ENCODE assay signal across 12 mouse cellular contexts in the genomic region with DNA sequence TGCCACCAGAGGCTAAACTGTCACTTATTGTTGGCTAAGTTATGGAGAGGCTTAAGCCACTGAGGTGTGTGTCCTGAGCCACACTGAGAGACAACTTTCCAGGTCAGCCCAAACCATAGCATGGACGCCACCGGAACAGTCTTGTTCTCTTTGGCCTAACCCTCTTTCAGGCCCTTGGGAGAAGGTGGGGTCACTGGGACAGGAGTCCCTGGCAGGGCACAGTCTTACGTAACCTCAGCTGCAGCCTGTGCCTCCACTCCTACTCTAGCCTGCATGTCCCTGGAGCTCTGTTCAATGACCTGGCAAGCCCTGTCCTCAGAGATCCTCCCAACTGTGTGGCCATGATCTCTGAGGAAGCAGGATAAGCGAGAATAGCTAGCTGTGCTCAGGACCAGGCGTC. TPM values are rescaled to one million over a fixed set of nuclear protein-coding genes. Genes with fewer than 3 reads are reported as not detected.
A peak's percentile ranks its signal among the peaks of the same experiment; 100 is the strongest.
DNase-seq lines count a peak whose midpoint lies in the region; ATAC-seq and TF ChIP-seq lines count a peak whose summit lies in the region.
"Had no signal": no experiment of that assay in that cellular context is flagged by ENCODE, and none has a peak within 500 bp of the region (broad histone marks: within the 10 kb centered on the region; RNA-seq: fewer than 3 reads in every experiment).

No protein-coding gene starts in this region.

- H3K27me3 ChIP-seq in kidney, embryonic 15.5 days: no peaks in the 10 kb centered on the region
- no peaks in the 10 kb centered on the region for H3K27me3 ChIP-seq in heart, embryonic 14.5 days (ENCODE audit: control insufficient read depth, insufficient read depth, low read length)
- H3K27me3 ChIP-seq: midbrain, embryonic 13.5 days; Patski had no signal

- TF ChIP-seq CTCF in lung, adult 2 months (IDR thresholded peaks at IDR 0.05; ENCODE audit: insufficient read depth, low read length): no peak

- H3K9ac ChIP-seq in kidney, embryonic 15.5 days: no peak overlapping the region
- H3K9ac ChIP-seq in heart, embryonic 14.5 days (ENCODE audit: low read length): 0 out of 2 replicates have a peak overlapping the region, but pooled peaks have one; percentile 10
- H3K9ac ChIP-seq: midbrain, embryonic 13.5 days had no signal

- no peak for TF ChIP-seq POLR2A in lung, adult 2 months (IDR thresholded peaks at IDR 0.05; ENCODE audit: borderline replicate concordance, extremely low read depth, low read depth, low read length)

- no peaks in the 10 kb centered on the region for H3K36me3 ChIP-seq in kidney, embryonic 15.5 days
- no peaks in the 10 kb centered on the region for H3K36me3 ChIP-seq in heart, embryonic 14.5 days (ENCODE audit: control insufficient read depth, insufficient read depth, low read length)
- H3K36me3 ChIP-seq: midbrain, embryonic 13.5 days had no signal

- peak; percentile 64 for DNase-seq in kidney, adult 18-20 months
- peak; percentile 82 for DNase-seq in gastrocnemius, adult 18-20 months (ENCODE audit: low spot score)
- DNase-seq in lung, adult 2 months: peak; percentile 25
- DNase-seq in embryo, embryonic 11 days: no peak

- no peak overlapping the region for H3K4me3 ChIP-seq in kidney, embryonic 15.5 days (replicated peaks)
- H3K4me3 ChIP-seq in heart, embryonic 14.5 days (ENCODE audit: control insufficient read depth in 1 of 2, insufficient read depth in 1 of 2, low read depth in 1 of 2, low read length in 2 of 2): no peak overlapping the region
- no peak overlapping the region for H3K4me3 ChIP-seq in lung, adult 2 months (replicated peaks; ENCODE audit: extremely low read depth, low read depth, low read length)
- H3K4me3 ChIP-seq: midbrain, embryonic 13.5 days had no signal

- peaks cover 13% of the 10 kb centered on the region for H3K4me1 ChIP-seq in kidney, embryonic 15.5 days
- peaks cover 72 to 77% of the 10 kb centered on the region in 2 experiments for H3K4me1 ChIP-seq in heart, embryonic 14.5 days (ENCODE audit: control insufficient read depth in 2 of 2, insufficient read depth in 2 of 2, low read length in 2 of 2)
- H3K4me1 ChIP-seq in lung, adult 2 months (ENCODE audit: control insufficient read depth, insufficient read depth, low read length): peaks cover 6% of the 10 kb centered on the region

- H3K27ac ChIP-seq in kidney, embryonic 15.5 days: no peak overlapping the region
- H3K27ac ChIP-seq in heart, embryonic 14.5 days (replicated peaks in 1 of 2; ENCODE audit: control insufficient read depth in 1 of 2, insufficient read depth in 1 of 2, low read depth in 2 of 2, low read length in 2 of 2): peak overlapping the region; percentile 73 to 94
- H3K27ac ChIP-seq: midbrain, embryonic 13.5 days had no signal

- 79% methylated on average over 5 of the region's 5 CpGs for WGBS in kidney, embryonic 15.5 days
- WGBS in heart, embryonic 14.5 days: 90% methylated on average over 5 of the region's 5 CpGs
- 69% methylated on average over 5 of the region's 5 CpGs for WGBS in lung, adult 2 months

- H3K9me3 ChIP-seq in kidney, embryonic 15.5 days (replicated peaks): no peaks in the 10 kb centered on the region
- H3K9me3 ChIP-seq in heart, embryonic 14.5 days (ENCODE audit: control insufficient read depth, low read length): no peaks in the 10 kb centered on the region
- H3K9me3 ChIP-seq: midbrain, embryonic 13.5 days had no signal

- no peak for ATAC-seq in kidney, embryonic 15.5 days (replicated peaks; ENCODE audit: low FRiP score)
- ATAC-seq in heart, embryonic 14.5 days (ENCODE audit: insufficient number of reproducible peaks, insufficient read depth, low FRiP score, low read depth): no peak
- ATAC-seq in megakaryocyte, adult 5-6 weeks (ENCODE audit: poor library complexity, severe bottlenecking): no peak
- ATAC-seq in megakaryocyte-erythroid progenitor cell, adult 5-6 weeks (replicated peaks; ENCODE audit: low FRiP score, low TSS enrichment, poor library complexity, severe bottlenecking): no peak
- ATAC-seq: forebrain, embryonic 16.5 days; intestine, postnatal 0 days; midbrain, embryonic 13.5 days; Patski had no signal

- H3K4me2 ChIP-seq in kidney, embryonic 15.5 days: no peak overlapping the region
- no peak overlapping the region for H3K4me2 ChIP-seq in heart, embryonic 14.5 days (ENCODE audit: low read length)
- H3K4me2 ChIP-seq: midbrain, embryonic 13.5 days had no signal

RNA-seq across cellular contexts. Expression of a gene that starts 41.0 kb away (rescaled TPM):
- 38.7 and 46.1 TPM in 2 replicates for polyA plus RNA-seq in kidney, embryonic 15.5 days (2015; fragmentation: Nextera tagmentation; extraction: Ambion mirVana)
- under 1 TPM; 0.82 to 0.85 TPM for total RNA-seq in gastrocnemius, adult 18-20 months (2021)
- 19.0 and 21.6 TPM in 2 replicates for polyA plus RNA-seq in heart, embryonic 14.5 days (2014; fragmentation: Nextera tagmentation; extraction: Ambion mirVana)
- polyA plus RNA-seq in lung, adult 2 months (2012; rRNA removed): 15.4 and 16.7 TPM in 2 replicates
- total RNA-seq in megakaryocyte, adult 5-6 weeks (2015): not detected in 2 replicates
- 2.0 TPM in 1 of 2 replicates, not detected in the other for total RNA-seq in megakaryocyte, adult 5-6 weeks (2017)
- not detected in 2 replicates for total RNA-seq in megakaryocyte-erythroid progenitor cell, adult 5-6 weeks (2014; fragmentation: Nextera tagmentation)
- not detected in 2 replicates for total RNA-seq in megakaryocyte-erythroid progenitor cell, adult 5-6 weeks (2017)

RNA-seq across cellular contexts. Expression of a gene that starts 42.1 kb away (rescaled TPM):
- polyA plus RNA-seq in kidney, embryonic 15.5 days (2015; fragmentation: Nextera tagmentation; extraction: Ambion mirVana): 3.5 and 19.1 TPM in 2 replicates
- total RNA-seq in gastrocnemius, adult 18-20 months (2021): not detected
- polyA plus RNA-seq in heart, embryonic 14.5 days (2014; fragmentation: Nextera tagmentation; extraction: Ambion mirVana): 0.55 and 1.8 TPM in 2 replicates
- 0.17 and 0.18 TPM in 2 replicates for polyA plus RNA-seq in lung, adult 2 months (2012; rRNA removed)
- not detected in 2 replicates for total RNA-seq in megakaryocyte, adult 5-6 weeks (2015)
- not detected in 2 replicates for total RNA-seq in megakaryocyte, adult 5-6 weeks (2017)
- not detected in 2 replicates for total RNA-seq in megakaryocyte-erythroid progenitor cell, adult 5-6 weeks (2014; fragmentation: Nextera tagmentation)
- not detected in 2 replicates for total RNA-seq in megakaryocyte-erythroid progenitor cell, adult 5-6 weeks (2017)
- polyA plus RNA-seq: forebrain, embryonic 16.5 days; Patski had no signal
